Mouse (Mus musculus) stomach, postnatal 0 days (tissue): ENCODE data around the gene Gm20219.

Source experiments
- CTCF ChIP-seq: IDR thresholded peaks from 2 replicates; pipeline ENCODE4 v1.5.1; 2016; ENCODE audit warnings: antibody characterized with exemption, low read depth, mild to moderate bottlenecking, moderate library complexity
- EP300 ChIP-seq: optimal IDR thresholded peaks from 2 replicates; pipeline ENCODE3; 2016; ENCODE audit warnings: antibody characterized with exemption

DNA sequence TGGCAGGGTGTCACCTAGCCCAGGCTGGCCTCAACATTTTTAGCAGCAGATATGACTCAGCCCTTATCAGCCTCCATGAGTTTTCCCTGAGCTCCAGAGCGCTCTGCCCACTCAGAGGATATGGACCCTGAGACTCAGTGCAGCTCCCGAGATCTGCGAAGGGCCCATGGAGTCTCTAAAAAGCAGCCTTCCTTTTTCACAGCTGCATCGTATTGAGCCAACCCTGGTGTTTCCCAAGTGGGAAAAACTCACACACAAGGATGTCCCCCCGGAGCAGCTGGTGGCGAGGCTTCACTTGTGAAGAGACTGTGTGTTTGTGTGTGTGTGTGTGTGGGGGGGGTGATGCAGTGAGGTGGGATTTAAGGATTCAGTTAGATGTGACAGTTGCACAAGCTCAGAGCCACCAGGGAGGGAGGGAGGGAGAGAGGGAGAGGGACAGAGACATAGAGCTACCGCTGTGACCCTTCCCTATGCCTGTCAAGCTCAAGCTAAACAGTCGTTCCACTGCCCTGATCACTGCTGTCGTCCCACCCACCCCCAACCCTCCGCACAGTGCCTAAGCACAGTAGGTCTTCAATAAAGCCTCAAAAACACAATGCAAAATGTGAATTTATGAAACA, 45.1 kb downstream of the Gm20219 start:
- TF ChIP-seq CTCF (no peak), EP300 (no peak)
